Mouse (Mus musculus) ovary, postnatal 10 days (tissue): ENCODE results near the gene Usp47.
A peak's percentile ranks its signal among the peaks of the same experiment; 100 is the strongest.

Experiments used
- DNase-seq: peaks from one replicate; pipeline ENCODE4 v3.0.0; 2022; ENCODE audit warnings: low spot score

Gene Usp47

DNA sequence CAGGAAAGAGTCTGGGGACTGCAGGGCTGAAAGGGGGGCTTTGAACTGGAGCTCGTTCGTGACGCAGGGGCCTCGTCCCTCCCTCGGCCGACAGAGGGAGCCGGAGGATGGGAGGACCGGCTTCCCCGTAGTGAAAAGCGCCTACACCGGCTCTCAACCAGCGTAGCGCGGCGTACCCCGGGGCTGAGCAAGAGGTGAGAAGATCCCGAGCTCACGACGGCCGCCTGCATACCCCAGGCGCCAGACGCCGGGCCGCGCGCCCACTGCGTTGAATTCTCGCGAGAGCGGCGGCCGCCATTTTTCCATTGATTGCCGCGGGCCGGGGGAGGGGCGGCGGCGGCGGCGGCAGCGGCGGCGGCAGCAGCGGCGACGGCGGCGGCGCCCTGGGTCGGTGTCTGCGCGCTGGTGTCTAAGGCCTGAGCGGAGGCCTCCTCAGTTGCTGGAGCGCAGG is at the start of gene Usp47:
Gene Usp47, plus strand, starts transcription at position 355 of the 451 bp plus-strand sequence.
- DNase-seq, result peak; percentile 76

DNA sequence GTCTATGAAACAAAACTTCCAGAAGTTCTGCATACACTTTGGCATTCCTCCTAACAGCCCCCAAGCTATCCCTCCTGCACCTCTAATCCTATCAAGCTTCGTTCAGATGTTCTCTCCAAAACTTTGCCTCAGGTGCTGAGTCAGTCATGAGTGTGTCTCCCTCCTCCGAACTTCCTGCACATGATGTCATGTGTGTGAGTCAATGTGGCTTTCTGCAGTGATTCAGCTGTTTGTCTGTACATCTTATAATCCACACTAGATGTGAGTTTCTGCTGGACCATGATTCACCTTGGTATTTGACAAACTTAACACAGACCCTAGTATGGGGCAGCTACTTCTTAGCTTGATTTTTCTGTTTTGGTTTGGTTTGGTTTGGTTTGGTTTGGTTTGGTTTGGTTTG is 46.9 kb upstream of the Usp47 start:
- DNase-seq, result no peak

DNA sequence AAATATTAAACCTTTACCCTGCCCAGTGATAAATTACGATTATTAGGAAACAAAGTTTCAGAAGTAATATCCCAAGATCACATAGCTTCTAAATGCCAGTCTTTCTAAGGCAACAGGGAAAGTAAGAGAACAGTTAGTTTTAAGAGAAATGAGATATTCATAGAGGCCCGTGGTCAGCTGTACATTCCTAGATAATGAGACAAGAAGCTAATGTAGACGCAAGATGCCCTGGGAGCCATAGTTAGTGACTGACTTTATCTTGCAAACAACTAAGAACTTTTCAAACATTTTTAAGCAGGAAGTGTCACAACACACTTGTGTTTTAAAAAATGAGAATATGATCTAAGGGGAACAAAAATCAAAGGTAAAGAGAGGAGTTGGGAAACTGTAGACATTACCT is 45.4 kb upstream of the Usp47 start:
- DNase-seq, result no peak

DNA sequence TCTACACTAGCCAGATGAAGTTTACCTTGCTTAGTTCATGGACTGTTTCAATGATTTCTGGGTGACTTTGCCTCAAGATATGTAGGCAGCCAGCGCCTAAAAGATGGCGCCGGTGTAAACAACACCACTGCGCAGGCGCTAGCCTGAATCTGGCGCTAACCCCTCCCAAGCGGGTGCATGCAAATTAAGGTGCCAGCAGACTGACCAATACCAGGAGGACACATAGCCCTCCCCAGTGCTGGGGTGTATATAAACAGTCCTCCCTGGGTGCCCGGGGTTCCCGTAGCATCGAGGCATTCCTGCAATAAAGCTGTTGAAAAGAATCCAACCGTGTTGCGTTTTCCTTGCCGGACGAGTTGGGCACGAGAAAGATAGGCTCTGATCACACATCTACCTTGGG is 41.0 kb upstream of the Usp47 start:
- no peak for DNase-seq

GRCm38 (mm10) chr7:111984530-111984929 is 38.8 kb upstream of the Usp47 start:
- no peak for DNase-seq

DNA sequence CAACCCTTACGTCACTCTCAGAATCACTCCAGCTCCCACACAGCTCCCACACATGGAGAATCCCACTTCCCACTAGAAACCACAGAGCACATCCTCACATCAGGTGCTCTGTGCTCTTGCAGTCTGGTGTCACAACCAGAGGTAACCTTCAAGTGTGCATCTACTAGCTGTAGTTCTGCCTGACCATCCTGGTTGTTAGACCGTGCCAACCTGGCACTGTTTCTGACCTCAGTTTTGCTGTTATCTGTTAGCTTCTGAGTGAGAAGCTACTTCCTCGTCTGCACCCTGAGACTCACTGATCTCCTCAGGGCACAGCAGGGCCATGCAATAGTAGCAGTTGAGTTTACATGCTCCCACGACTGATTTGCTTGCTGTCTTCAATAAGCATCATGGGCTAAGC is 38.0 kb upstream of the Usp47 start:
- DNase-seq, result no peak

DNA sequence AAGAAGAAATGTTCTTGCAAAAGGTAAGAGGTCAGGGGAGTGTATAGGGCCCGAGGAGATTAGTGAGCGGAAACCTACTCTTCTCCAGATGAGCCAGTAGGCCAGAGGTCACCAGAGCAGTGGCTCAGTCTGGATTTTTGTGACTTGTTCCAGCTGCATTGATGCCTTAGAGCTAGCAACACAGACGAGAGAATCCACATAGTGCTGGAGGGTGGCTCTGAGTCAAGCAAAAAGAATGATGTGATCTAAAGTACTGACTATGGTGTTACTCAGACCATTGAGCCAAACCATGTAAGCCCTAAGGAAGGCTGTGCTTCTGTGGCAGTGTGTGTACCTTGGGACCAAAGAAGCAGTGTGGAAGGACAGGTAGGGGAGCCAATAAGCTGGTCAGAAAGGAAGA is 36.4 kb upstream of the Usp47 start:
- no peak for DNase-seq

- no peak for DNase-seq
Measured at GRCm38 (mm10) chr7:111997441-111997840, 25.9 kb upstream of the Usp47 start.

GRCm38 (mm10) chr7:111998446-111999004 is 24.8 kb upstream of the Usp47 start:
- DNase-seq, result no peak

DNA sequence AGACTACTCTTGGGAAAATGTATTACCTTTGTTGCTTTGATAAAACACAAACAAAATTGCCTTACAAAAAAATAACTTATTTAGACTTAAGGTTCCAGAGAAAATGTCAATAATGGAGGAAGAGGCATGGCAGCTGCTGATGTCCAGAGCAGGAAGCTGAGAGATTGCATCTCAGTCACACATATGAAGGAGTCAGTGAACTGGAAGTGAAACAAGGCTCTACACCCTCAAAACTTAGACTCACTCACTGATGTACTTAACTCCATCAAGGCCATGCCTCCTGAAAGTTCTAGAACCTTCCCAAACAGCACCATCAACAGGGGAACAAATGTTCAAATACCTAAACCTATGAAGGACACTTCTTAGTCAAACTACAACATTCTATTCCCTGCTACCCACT is 23.9 kb upstream of the Usp47 start:
- DNase-seq, result no peak

DNA sequence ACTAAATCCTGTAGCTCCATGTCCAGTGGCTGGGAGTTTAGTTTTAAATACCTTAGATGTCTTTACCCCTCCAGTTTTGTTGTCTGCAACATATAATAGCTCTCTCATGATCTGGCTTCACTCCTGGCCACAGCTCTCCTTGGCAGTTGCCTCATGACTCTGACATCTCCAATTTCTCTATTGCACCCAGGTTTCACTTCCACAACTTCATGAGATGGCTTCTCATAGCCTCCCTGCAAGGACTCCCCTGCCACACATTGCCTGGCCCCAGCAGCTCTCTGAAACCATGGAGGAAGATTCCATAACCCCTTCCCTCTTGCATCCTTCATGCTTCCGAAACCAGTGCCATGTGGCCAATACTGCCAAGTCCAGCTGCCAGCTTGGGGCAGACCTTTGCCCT is 23.1 kb upstream of the Usp47 start:
- DNase-seq, result no peak

DNA sequence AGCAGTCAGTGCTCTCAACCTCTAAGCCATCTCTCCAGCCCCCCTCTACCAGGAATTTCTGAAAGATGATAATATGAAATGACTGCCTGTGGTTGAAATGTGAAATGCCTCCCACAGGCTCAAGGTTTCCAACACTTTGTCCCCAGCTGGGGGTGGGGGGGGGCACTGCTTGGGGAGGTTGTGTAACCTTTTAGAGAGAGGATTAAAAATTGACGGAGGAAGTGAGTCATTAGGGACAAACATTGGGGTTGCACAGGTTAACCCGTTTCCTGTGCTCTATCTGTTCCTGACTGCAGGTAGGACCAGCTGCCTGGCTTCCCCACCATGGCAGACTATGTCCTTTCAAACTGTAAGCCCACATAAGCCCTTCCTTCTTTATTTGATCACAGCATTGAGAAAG is 12.8 kb upstream of the Usp47 start:
- no peak for DNase-seq

DNA sequence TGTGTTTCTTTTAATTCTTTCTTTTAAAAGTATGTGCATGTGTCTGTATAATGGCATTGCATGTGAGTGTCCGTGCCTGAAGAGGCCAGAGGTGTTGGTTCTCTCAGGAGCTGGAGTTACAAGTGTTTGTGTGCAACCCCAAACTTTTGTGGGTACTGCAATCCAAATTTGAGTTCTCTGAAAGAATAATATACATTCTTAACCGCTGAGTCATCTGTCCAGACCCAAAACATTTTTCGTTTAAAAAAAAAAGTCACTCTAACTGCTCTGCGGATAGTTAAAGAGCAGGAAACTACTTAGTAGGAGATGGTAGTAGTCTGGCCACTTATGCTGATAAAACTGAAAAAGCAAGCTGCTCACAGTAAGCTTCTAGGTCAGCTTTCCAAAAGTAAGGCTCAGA is 12.3 kb upstream of the Usp47 start:
- no peak for DNase-seq

GRCm38 (mm10) chr7:112012102-112012501 is 11.2 kb upstream of the Usp47 start:
- DNase-seq, result no peak

DNA sequence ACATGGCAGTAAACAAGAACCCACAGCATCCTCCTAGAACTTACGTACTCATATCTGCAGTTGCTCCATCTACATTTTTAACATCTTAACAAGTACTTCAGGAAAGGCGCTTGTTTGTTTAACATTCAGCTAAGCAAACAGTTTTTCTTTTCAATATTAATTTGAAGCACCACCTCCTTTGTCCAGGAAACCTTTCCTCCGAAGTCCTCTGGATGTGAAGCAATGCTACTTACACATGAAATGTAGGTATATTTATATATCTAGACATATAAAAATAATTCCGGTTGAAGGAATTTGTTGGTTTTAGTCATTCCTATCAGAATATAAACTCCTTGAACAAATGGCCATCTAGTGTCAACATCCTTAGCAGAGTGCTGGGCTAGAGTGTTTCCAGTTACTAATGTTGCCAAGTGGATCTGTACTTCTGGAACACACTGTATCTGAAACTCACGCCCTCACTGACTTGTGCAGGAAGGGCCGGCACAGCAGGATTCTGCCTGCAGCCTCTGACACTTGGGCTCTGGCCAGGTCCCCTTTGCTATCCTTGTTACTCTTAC is 10.6 kb upstream of the Usp47 start:
- no peak for DNase-seq

DNA sequence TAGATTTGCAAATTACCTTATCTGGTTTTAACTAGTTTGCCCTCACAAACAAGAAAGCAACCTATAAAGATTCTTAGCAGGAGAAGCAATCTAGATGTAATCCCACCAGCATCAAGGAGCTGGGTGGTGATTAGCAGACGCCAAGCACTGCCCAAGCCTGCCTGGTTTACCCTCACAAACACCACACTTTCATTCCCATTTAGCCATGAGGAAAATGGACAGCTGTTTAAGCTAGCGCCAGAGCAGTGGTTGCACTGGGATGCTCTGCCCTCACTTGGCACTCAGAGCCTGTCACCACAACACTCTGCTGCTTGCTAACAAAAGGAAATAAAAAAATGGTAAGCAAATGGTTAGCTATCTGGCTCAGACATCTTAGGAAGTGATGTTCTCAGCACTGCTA is 9.2 kb upstream of the Usp47 start:
- no peak for DNase-seq

GRCm38 (mm10) chr7:112022506-112023149 is 676 bp upstream of the Usp47 start:
- DNase-seq, result no peak

GRCm38 (mm10) chr7:112023601-112024445 is 519 bp downstream of the Usp47 start:
- DNase-seq, result peak; percentile 67

- DNase-seq, result no peak
Measured at GRCm38 (mm10) chr7:112024446-112024730, 1.1 kb downstream of the Usp47 start.

GRCm38 (mm10) chr7:112024856-112025255 is 1.6 kb downstream of the Usp47 start:
- DNase-seq, result no peak

DNA sequence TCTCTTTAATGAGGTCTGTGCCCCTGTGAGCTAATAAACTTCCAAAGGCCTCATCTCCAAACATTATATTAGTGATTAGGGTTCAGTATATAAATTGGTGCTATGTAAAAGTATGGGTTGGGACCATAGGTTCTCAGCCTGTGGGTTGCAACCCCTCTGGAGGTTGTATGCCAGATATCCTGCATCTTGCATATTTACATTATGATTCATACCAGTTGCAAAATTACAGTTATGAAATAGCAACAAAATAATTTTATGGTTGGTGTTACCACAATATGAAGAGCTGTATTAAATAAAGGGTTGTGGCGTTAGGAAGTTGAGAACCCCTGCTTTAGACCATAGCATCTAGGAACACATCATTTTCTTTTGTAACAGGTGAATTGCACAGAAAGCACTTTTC is 7.3 kb downstream of the Usp47 start:
- no peak for DNase-seq

DNA sequence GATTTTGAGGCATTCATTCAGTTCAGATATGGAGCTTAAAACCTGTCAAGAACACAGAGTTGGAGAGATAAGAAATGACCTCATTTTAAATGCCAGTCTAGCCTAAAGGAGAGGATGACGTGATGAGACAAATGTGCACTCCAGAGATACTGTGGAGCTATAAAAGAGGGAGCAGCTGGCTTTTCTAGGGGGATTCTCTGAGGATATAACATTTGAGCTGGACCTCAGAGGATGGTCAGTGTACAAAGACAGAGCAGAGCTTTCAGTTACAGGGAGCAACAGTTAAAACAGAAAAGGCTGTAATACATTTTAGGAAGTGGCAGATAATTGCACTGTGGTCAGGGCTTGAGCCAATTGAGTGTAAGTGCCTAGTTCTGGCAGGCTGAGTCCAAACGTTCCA is 12.5 kb downstream of the Usp47 start:
- no peak for DNase-seq

DNA sequence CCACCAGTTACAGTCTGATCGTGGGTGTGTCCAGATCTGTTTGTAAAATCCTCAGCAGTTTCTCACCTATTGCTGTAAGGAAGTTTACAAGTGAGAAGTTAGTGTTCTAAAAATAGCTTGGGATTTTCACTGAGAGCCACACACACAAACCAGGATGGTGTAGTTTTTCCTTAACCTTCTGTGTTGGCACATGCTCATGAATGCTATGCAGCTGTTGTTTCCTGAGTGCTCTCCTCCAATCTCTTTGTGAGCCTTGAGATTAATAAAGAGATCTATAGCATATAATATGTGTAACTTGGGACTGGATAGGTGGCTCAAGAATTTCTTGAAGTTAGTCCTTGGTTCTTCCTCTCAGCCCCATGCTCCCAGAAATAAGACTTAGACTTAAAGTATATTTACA is 13.3 kb downstream of the Usp47 start:
- DNase-seq, result no peak
